Mouse (Mus musculus): ENCODE measurements around the gene Cdr1.

DNA sequence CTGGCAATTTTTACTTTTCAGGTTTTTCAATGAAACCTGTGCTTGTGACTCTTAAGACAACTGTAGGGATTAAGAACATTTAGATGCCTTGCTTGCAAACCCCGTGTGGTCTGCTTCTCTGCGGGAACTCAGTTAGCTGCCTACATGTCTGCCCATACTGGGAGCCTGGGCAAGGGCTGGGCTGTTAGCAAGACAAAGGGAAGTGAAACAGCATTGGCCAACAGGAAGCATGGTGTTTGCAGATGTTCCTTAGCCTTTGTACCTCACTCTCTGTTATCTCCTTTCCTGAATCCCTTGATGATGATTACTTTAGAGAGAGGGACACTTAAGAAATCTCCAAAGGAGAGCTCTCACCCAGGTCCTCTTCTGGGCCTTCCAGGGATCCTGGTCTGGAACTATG, 38.8 kb downstream of the Cdr1 start:
- TF ChIP-seq CTCF (IDR thresholded peaks at IDR 0.05; ENCODE audit: control insufficient read depth, insufficient read depth, low read length) (no peak), POLR2A (IDR thresholded peaks at IDR 0.05; ENCODE audit: borderline replicate concordance, control insufficient read depth, low read depth, low read length) (no peak)
